Mouse (Mus musculus) testis, adult 2 months (tissue): ENCODE measurements around the gene Sirt3.

ENCODE experiments used
- CTCF ChIP-seq: fragments of 200-500 bp; IDR thresholded peaks from 2 replicates; pipeline ENCODE4 v1.5.1; 2012; ENCODE audit warnings: low read depth, mild to moderate bottlenecking, inconsistent platforms, low read length, moderate library complexity; ENCODE audit not compliant: control insufficient read depth, insufficient read depth, insufficient replicate concordance
- POLR2A ChIP-seq: fragments of 200-500 bp; IDR thresholded peaks from 2 replicates; pipeline ENCODE4 v1.6.1; 2012; ENCODE audit warnings: low read depth, mild to moderate bottlenecking, inconsistent platforms, low read length, moderate library complexity; ENCODE audit not compliant: control insufficient read depth

GRCm38 (mm10) chr7:140835758-140836087 lies 46.4 kb downstream of the Sirt3 start:
- TF ChIP-seq POLR2A (no peak), CTCF (no peak)
